In genomic region chr4:154871757-154872251, GRCm38 (mm10) we compare ENCODE assay signal across 8 mouse cellular contexts. TPM values are rescaled to one million over a fixed set of nuclear protein-coding genes. Genes with fewer than 3 reads are reported as not detected.
A peak's percentile ranks its signal among the peaks of the same experiment; 100 is the strongest.
DNase-seq lines count a peak whose midpoint lies in the region; ATAC-seq lines count a peak whose summit lies in the region.
"Had no signal": no experiment of that assay in that cellular context is flagged by ENCODE, and none has a peak within 500 bp of the region (broad histone marks: within the 10 kb centered on the region; RNA-seq: fewer than 3 reads in every experiment).

No protein-coding gene starts in this region.

- no peak overlapping the region for H3K27ac ChIP-seq in lung, embryonic 16.5 days (ENCODE audit: low read length)
- no peak overlapping the region for H3K27ac ChIP-seq in embryonic facial prominence, embryonic 15.5 days (replicated peaks)
- no peak overlapping the region for H3K27ac ChIP-seq in limb, embryonic 12.5 days
- no peak overlapping the region for H3K27ac ChIP-seq in stomach, embryonic 16.5 days (ENCODE audit: low read length)

- no peaks in the 10 kb centered on the region; the same call in 1 of the 2 replicates for H3K27me3 ChIP-seq in lung, embryonic 16.5 days (ENCODE audit: control insufficient read depth, insufficient read depth, low read depth, low read length)
- H3K27me3 ChIP-seq in embryonic facial prominence, embryonic 15.5 days, result peaks cover 8% of the 10 kb centered on the region; the same call in 1 of the 2 replicates
- peaks cover 33% of the 10 kb centered on the region for H3K27me3 ChIP-seq in limb, embryonic 12.5 days
- H3K27me3 ChIP-seq in stomach, embryonic 16.5 days (ENCODE audit: control insufficient read depth, insufficient read depth, low read length), result no peaks in the 10 kb centered on the region; the same call in 1 of the 2 replicates

- no peaks in the 10 kb centered on the region for H3K9me3 ChIP-seq in lung, embryonic 16.5 days (ENCODE audit: control insufficient read depth, low read length)
- no peaks in the 10 kb centered on the region for H3K9me3 ChIP-seq in embryonic facial prominence, embryonic 15.5 days (replicated peaks)
- H3K9me3 ChIP-seq in limb, embryonic 12.5 days, result no peaks in the 10 kb centered on the region
- no peaks in the 10 kb centered on the region for H3K9me3 ChIP-seq in stomach, embryonic 16.5 days (replicated peaks; ENCODE audit: control insufficient read depth, low read length)

- DNase-seq in lung, postnatal 25 days (ENCODE audit: low spot score), result no peak
- DNase-seq in left cerebral cortex, postnatal 14 days (ENCODE audit: low spot score in 2 of 2), result no peak
- DNase-seq in right cerebral cortex, postnatal 36 days (ENCODE audit: low spot score in 2 of 2), result no peak
- DNase-seq: adrenal gland, postnatal 14 days had no signal

- no peaks in the 10 kb centered on the region for H3K4me1 ChIP-seq in lung, embryonic 16.5 days (replicated peaks; ENCODE audit: control insufficient read depth, insufficient read depth, low read length)
- H3K4me1 ChIP-seq in embryonic facial prominence, embryonic 15.5 days, result peaks cover 6% of the 10 kb centered on the region
- peaks cover 12% of the 10 kb centered on the region for H3K4me1 ChIP-seq in limb, embryonic 12.5 days (replicated peaks)
- no peaks in the 10 kb centered on the region for H3K4me1 ChIP-seq in stomach, embryonic 16.5 days (ENCODE audit: control insufficient read depth, insufficient read depth, low read length)

- intact Hi-C loops in left cerebral cortex, postnatal 14 days (cut with DNase I), result loop anchor here (10.0 kb wide), 1 partner anchor 373 kb away; the partner anchor contains the start of gene Faap20

- H3K4me2 ChIP-seq in lung, embryonic 16.5 days (ENCODE audit: low read depth, low read length), result no peak overlapping the region
- peak overlapping the region; percentile 25; the same call in 1 of the 2 replicates for H3K4me2 ChIP-seq in embryonic facial prominence, embryonic 15.5 days (replicated peaks)
- peak overlapping the region; percentile 53 for H3K4me2 ChIP-seq in limb, embryonic 12.5 days
- no peak overlapping the region for H3K4me2 ChIP-seq in stomach, embryonic 16.5 days (ENCODE audit: low read depth, low read length)

- peak; percentile 47 for ATAC-seq in lung, embryonic 16.5 days (ENCODE audit: low read depth)
- ATAC-seq in embryonic facial prominence, embryonic 15.5 days (ENCODE audit: insufficient number of reproducible peaks, low FRiP score, low TSS enrichment, low read depth), result peak; percentile 41; the same call in 1 of the 2 replicates
- ATAC-seq in limb, embryonic 12.5 days (ENCODE audit: insufficient number of reproducible peaks, insufficient read depth, low FRiP score, low TSS enrichment, low read depth), result peak; percentile 53; the same call in 1 of the 2 replicates
- ATAC-seq in stomach, embryonic 16.5 days (ENCODE audit: insufficient read depth, low FRiP score), result peak; percentile 68; the same call in 1 of the 2 replicates

- H3K9ac ChIP-seq in lung, embryonic 16.5 days (ENCODE audit: low read length), result no peak overlapping the region
- no peak overlapping the region for H3K9ac ChIP-seq in embryonic facial prominence, embryonic 15.5 days
- H3K9ac ChIP-seq in limb, embryonic 12.5 days (replicated peaks), result peak overlapping the region; percentile 51
- no peak overlapping the region for H3K9ac ChIP-seq in stomach, embryonic 16.5 days (ENCODE audit: low read length)

- no peaks in the 10 kb centered on the region for H3K36me3 ChIP-seq in lung, embryonic 16.5 days (ENCODE audit: control insufficient read depth, insufficient read depth, low read length)
- H3K36me3 ChIP-seq in embryonic facial prominence, embryonic 15.5 days, result no peaks in the 10 kb centered on the region
- no peaks in the 10 kb centered on the region for H3K36me3 ChIP-seq in limb, embryonic 12.5 days
- H3K36me3 ChIP-seq in stomach, embryonic 16.5 days (ENCODE audit: control insufficient read depth, insufficient read depth, low read length), result no peaks in the 10 kb centered on the region

- 2% methylated on average over 13 of the region's 13 CpGs for WGBS in lung, embryonic 16.5 days
- 6% methylated on average over 13 of the region's 13 CpGs for WGBS in embryonic facial prominence, embryonic 15.5 days
- 3% methylated on average over 13 of the region's 13 CpGs for WGBS in limb, embryonic 12.5 days
- WGBS in stomach, embryonic 16.5 days, result 3% methylated on average over 13 of the region's 13 CpGs

- H3K4me3 ChIP-seq in lung, embryonic 16.5 days (ENCODE audit: low read length), result no peak overlapping the region
- H3K4me3 ChIP-seq in embryonic facial prominence, embryonic 15.5 days (replicated peaks), result no peak overlapping the region
- peak overlapping the region; percentile 27 for H3K4me3 ChIP-seq in limb, embryonic 12.5 days (replicated peaks)
- no peak overlapping the region for H3K4me3 ChIP-seq in stomach, embryonic 16.5 days (replicated peaks; ENCODE audit: low read length)

RNA-seq across cellular contexts. Expression of gene Mmel1, which starts 2.4 kb away (rescaled TPM):
- polyA plus RNA-seq in lung, embryonic 16.5 days (2015; fragmentation: Nextera tagmentation; extraction: Ambion mirVana), result 0.15 and 0.35 TPM in 2 replicates
- polyA plus RNA-seq in embryonic facial prominence, embryonic 15.5 days (2015; fragmentation: Nextera tagmentation; extraction: Ambion mirVana), result 0.38 and 0.57 TPM in 2 replicates
- 0.11 and 0.19 TPM in 2 replicates for polyA plus RNA-seq in limb, embryonic 12.5 days (2016; fragmentation: Nextera tagmentation; extraction: Ambion mirVana)
- 0.20 and 0.30 TPM in 2 replicates for polyA plus RNA-seq in stomach, embryonic 16.5 days (2015; fragmentation: Nextera tagmentation; extraction: Ambion mirVana)
- under 1 TPM; 0.24 to 0.30 TPM for total RNA-seq in left cerebral cortex, postnatal 14 days (2021)

RNA-seq across cellular contexts. Expression of gene Fam213b, which starts 27.1 kb away (rescaled TPM):
- polyA plus RNA-seq in lung, embryonic 16.5 days (2015; fragmentation: Nextera tagmentation; extraction: Ambion mirVana), result 31.4 and 34.6 TPM in 2 replicates
- polyA plus RNA-seq in embryonic facial prominence, embryonic 15.5 days (2015; fragmentation: Nextera tagmentation; extraction: Ambion mirVana), result 57.5 and 59.9 TPM in 2 replicates
- 42.8 and 43.2 TPM in 2 replicates for polyA plus RNA-seq in limb, embryonic 12.5 days (2016; fragmentation: Nextera tagmentation; extraction: Ambion mirVana)
- 29.5 and 34.1 TPM in 2 replicates for polyA plus RNA-seq in stomach, embryonic 16.5 days (2015; fragmentation: Nextera tagmentation; extraction: Ambion mirVana)
- 10 to 100 TPM; 33.4 to 34.0 TPM for total RNA-seq in left cerebral cortex, postnatal 14 days (2021)

RNA-seq across cellular contexts. Expression of gene Ttc34, which starts 34.5 kb away (rescaled TPM):
- 0.19 and 0.21 TPM in 2 replicates for polyA plus RNA-seq in lung, embryonic 16.5 days (2015; fragmentation: Nextera tagmentation; extraction: Ambion mirVana)
- 0.74 and 0.75 TPM in 2 replicates for polyA plus RNA-seq in embryonic facial prominence, embryonic 15.5 days (2015; fragmentation: Nextera tagmentation; extraction: Ambion mirVana)
- polyA plus RNA-seq in limb, embryonic 12.5 days (2016; fragmentation: Nextera tagmentation; extraction: Ambion mirVana), result 0.23 and 0.54 TPM in 2 replicates
- 0.04 and 0.09 TPM in 2 replicates for polyA plus RNA-seq in stomach, embryonic 16.5 days (2015; fragmentation: Nextera tagmentation; extraction: Ambion mirVana)
- 1 to 10 TPM; 2.3 to 3.9 TPM for total RNA-seq in left cerebral cortex, postnatal 14 days (2021)

RNA-seq across cellular contexts. Expression of gene Tnfrsf14, which starts 56.6 kb away (rescaled TPM):
- 1.7 and 1.9 TPM in 2 replicates for polyA plus RNA-seq in lung, embryonic 16.5 days (2015; fragmentation: Nextera tagmentation; extraction: Ambion mirVana)
- 1.5 and 2.3 TPM in 2 replicates for polyA plus RNA-seq in embryonic facial prominence, embryonic 15.5 days (2015; fragmentation: Nextera tagmentation; extraction: Ambion mirVana)
- polyA plus RNA-seq in limb, embryonic 12.5 days (2016; fragmentation: Nextera tagmentation; extraction: Ambion mirVana), result 1.0 and 1.4 TPM in 2 replicates
- 4.3 and 4.6 TPM in 2 replicates for polyA plus RNA-seq in stomach, embryonic 16.5 days (2015; fragmentation: Nextera tagmentation; extraction: Ambion mirVana)
- total RNA-seq in left cerebral cortex, postnatal 14 days (2021), result 1 to 10 TPM; 1.3 to 1.6 TPM

Comparison
In these comparisons a context has a peak if more than half of its experiments do, and no peak if none do; other contexts are left out.
1. H3K4me2 ChIP-seq: peak in embryonic facial prominence, embryonic 15.5 days (single experiment) and limb, embryonic 12.5 days (single experiment); none in lung, embryonic 16.5 days (single experiment) and stomach, embryonic 16.5 days (single experiment).
2. Peak in every context shown above with its lines, with median percentiles within 50 percentile points of each other: ATAC-seq.